Mouse (Mus musculus) Patski (cell line): ENCODE measurements at regions not wholly inside any gene's neighbourhood (a gene's known extent, or its start where the extent isn't known, plus 50 kb on each side); places are given as distances from the start of the nearest gene placed in this dataset.

Experiments used
- ATAC-seq: fragments of 100-300 bp; one replicate; pipeline ENCODE4 v1.8.0; 2021
- CTCF ChIA-PET: fragments of 350-600 bp; sonication (Branson Sonifier 250); formaldehyde crosslinking; loops from one replicate; lab custom pipeline; 2022; ENCODE audit warnings: inconsistent platforms; lab: Charles Lee
- POLR2A ChIA-PET: fragments of 350-600 bp; sonication (Branson Sonifier 250); formaldehyde crosslinking; loops from one replicate; lab custom pipeline; 2022; ENCODE audit warnings: antibody characterized with exemption, inconsistent platforms; lab: Charles Lee
- DNase-seq: peaks from one replicate; pipeline ENCODE4 v3.0.0-alpha.2; 2011; ENCODE audit warnings: low read depth, low spot score
- H3K27me3 ChIP-seq: fragments of 371-371 bp; one replicate; pipeline ENCODE4 v1.5.1; 2021
- CTCF ChIP-seq: fragments of 100-300 bp; IDR thresholded peaks from one replicate; pipeline ENCODE4 v1.5.1; 2021
- in situ Hi-C: fragments of 300-500 bp; cut with MboI; formaldehyde crosslinking; loops from 3 replicates; pipeline ENCODE4 v1.11.1; 2018; ENCODE audit warnings: low pct_unique_long_range_greater_than_20kb, mixed read lengths

DNA sequence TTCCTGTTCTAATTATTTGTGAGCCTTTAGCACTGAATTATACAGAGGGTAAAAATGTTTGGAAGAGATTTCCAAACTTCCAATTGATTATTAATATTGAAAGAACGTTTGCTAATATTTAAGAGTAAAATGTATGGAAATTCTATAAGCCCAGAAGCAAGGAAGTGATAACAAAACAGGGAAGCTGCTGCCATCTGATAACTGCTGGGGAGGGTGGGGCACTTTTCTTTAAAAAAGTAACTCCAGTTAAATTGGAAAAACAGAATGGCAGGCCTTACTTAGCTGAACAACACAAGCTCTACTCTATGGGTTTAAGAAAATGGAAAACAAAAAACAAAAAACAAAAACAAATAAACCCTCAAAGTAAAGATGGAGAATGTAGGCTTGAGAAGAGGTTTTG lies 1327.7 kb downstream of the Hace1 start:
- no peaks in the 10 kb centered on the region for H3K27me3 ChIP-seq
- TF ChIP-seq CTCF, result no peak
- in situ Hi-C loops, result no loop called here
- ChIA-PET POLR2A (no interaction called here), CTCF (no interaction called here)
- DNase-seq (no peak), ATAC-seq (no peak)

DNA sequence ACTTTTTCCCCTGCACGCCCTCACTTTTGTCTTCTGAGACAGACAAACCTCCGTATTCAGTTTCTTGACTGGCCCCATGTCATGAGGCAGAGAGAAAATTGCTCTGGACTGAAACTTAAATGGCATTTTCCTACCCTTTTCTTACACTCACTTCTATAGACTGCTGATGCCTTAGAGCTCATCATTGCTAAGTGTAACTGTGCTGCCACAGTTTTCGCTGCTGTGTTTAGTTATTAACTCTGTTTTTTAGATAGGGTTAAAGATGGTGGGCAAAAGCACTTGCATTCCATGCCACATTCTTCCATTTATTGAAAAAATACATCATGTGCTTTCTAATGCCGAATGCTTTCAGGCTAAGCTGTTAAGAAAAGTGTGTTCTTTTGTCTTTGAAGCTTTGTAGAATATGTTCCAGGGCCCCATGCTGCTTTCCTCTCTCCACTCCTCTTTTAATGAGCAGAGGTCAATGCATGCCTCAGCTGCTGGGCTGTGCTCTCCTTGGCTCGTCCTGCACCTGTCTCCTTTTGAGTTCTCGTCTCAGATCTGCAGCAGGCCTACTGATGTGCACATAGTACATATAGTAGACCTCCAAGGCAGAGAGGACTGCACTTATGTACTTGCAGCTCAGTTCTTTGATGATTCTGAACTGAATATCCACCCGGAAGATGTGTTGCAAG lies 1345.0 kb downstream of the Hace1 start:
- no peak for TF ChIP-seq CTCF
- ChIA-PET POLR2A (no interaction called here), CTCF (no interaction called here)
- H3K27me3 ChIP-seq, result no peaks in the 10 kb centered on the region
- ATAC-seq (no peak), DNase-seq (no peak)
- in situ Hi-C loops, result no loop called here

- no peaks in the 10 kb centered on the region for H3K27me3 ChIP-seq
- ChIA-PET POLR2A (no interaction called here), CTCF (no interaction called here)
- DNase-seq, result no peak
- no peak for ATAC-seq
- no peak for TF ChIP-seq CTCF
- in situ Hi-C loops, result no loop called here
Measured at GRCm38 (mm10) chr10:46934311-46934710, 1356.7 kb downstream of the Hace1 start.

DNA sequence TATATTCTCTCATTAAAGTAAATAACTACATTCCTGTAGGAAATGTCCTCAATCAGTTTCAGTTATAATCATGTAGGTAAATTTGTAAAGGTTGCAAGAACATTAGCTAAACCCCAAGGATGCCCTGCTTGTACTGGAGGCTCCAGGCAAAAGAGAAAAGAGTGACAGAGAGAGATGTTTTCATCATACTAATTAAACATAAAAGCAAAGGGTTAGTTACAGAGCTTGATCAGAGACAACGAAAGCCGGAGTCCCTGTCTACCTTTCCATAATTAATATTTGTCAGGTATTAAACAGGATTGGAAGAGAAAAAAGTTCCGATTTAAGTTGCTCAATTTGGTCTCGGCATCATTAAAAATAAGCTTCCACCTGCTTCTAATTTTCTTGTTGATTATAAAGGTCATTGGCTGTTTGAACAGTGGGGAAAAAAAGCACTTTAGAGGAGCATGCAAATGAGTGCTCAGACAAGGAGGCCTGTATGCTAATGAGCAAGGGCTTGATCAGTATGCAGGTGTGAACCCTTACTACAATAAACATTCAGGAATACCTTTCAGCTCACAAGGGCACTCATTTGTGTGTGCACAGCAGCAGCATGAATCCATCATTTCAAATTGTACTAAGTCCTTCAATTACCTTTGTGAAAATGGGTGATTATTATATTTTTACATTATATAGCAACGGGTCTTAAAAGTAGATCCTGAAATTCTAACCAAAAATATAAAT lies 1358.8 kb downstream of the Hace1 start:
- H3K27me3 ChIP-seq, result no peaks in the 10 kb centered on the region
- ChIA-PET CTCF (interaction anchor here (1.2 kb wide), 1 partner anchor 10 kb away, joined by 4 read pairs; no protein-coding TSS in a partner anchor), POLR2A (no interaction called here)
- DNase-seq (no peak), ATAC-seq (no peak)
- no peak for TF ChIP-seq CTCF
- in situ Hi-C loops, result no loop called here

DNA sequence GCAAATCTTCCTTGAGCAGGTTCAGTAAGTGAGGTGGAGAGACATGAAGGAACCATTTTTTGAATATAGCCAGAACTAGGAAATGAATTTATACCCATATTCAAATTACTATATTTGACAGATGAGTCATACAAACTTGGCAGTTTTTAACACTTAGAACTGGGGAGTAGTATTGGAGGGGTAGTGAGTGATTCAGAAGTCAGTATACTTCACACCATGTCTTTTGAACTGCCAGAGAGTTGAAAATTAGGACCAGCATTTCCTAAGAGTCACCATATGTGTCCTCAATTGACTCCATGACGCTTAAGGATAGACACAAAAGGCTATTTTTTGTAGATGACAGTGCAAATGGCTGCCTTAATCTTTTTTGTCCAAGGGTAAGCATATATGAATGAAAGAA lies 1361.7 kb downstream of the Hace1 start:
- ATAC-seq (no peak), DNase-seq (no peak)
- in situ Hi-C loops, result no loop called here
- POLR2A ChIA-PET, result no interaction called here
- CTCF ChIA-PET, result no interaction called here
- no peaks in the 10 kb centered on the region for H3K27me3 ChIP-seq
- TF ChIP-seq CTCF, result no peak

DNA sequence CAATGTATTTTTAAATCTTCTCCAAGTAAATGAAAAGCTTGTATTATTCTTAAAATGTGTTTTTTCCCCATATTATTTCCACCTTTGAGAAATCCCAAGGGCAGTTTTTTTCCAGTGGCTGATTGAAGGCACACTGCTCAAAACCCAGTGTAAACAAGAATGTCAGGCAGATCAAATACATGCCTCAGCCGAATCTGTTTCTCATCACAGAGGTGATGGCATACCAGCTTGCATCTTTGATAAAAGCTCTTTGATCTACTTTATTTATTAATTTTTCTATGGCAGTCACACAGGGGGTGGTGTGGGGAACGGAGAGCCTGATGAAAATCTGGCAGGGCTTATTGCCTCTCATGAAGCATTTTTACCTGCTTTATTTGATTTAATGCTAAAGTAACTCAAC lies 1362.2 kb downstream of the Hace1 start:
- in situ Hi-C loops, result no loop called here
- no peaks in the 10 kb centered on the region for H3K27me3 ChIP-seq
- ChIA-PET POLR2A (no interaction called here), CTCF (no interaction called here)
- ATAC-seq (no peak), DNase-seq (no peak)
- TF ChIP-seq CTCF, result no peak

GRCm38 (mm10) chr10:46952940-46953339 lies 1375.3 kb downstream of the Hace1 start:
- no peak for TF ChIP-seq CTCF
- no peak for ATAC-seq
- ChIA-PET CTCF (no interaction called here), POLR2A (no interaction called here)
- in situ Hi-C loops, result no loop called here
- H3K27me3 ChIP-seq, result no peaks in the 10 kb centered on the region
- DNase-seq, result no peak

DNA sequence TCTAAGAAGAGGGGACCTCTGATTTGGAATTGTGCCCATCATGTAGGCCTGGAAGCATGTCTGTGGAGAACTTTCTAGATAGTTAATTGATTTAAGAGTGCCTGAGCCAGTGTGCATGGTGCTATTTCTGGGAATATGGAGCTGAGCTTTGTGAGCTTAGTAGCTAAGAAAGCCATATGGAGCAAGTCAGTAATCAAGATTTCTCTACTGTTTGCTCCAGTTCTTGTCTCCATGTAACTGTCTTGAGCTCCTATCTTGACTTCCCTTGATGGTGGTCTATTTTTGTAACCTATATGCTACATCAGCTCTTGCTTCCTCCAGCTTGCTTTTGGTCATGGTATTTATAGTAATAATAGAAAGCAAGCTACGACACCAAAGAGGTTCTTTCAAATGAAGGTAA lies 1377.1 kb downstream of the Hace1 start:
- POLR2A ChIA-PET, result no interaction called here
- DNase-seq, result no peak
- TF ChIP-seq CTCF, result no peak
- ATAC-seq, result no peak
- in situ Hi-C loops, result no loop called here
- H3K27me3 ChIP-seq, result no peaks in the 10 kb centered on the region
- CTCF ChIA-PET, result no interaction called here

GRCm38 (mm10) chr10:46980410-46980809 lies 1402.8 kb downstream of the Hace1 start:
- TF ChIP-seq CTCF, result no peak
- no peak for ATAC-seq
- POLR2A ChIA-PET, result no interaction called here
- no peak for DNase-seq
- H3K27me3 ChIP-seq, result no peaks in the 10 kb centered on the region
- CTCF ChIA-PET, result no interaction called here
- in situ Hi-C loops, result no loop called here

DNA sequence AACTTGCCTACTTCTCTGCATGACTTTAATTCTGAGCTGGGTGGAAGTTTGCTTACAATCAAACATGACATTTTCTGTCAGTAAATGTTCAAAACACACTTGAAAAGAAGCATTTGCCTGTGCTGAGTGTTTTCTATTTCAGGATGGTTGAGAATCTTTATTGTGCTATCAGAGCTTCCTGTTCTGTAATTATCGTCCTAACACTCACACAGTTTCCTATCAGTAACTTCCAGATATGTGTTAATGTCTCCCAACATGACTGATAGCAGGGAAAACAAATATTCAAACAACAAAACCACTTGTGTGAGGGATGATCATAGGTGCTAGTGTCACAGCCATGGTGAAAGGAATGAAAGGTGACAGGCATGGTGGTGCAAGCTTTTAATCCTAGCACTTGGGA lies 1422.1 kb downstream of the Hace1 start:
- TF ChIP-seq CTCF, result no peak
- DNase-seq (no peak), ATAC-seq (no peak)
- no peaks in the 10 kb centered on the region for H3K27me3 ChIP-seq
- CTCF ChIA-PET, result no interaction called here
- POLR2A ChIA-PET, result no interaction called here
- in situ Hi-C loops, result no loop called here

GRCm38 (mm10) chr10:47028765-47029164 lies 1451.1 kb downstream of the Hace1 start:
- no peaks in the 10 kb centered on the region for H3K27me3 ChIP-seq
- no peak for ATAC-seq
- POLR2A ChIA-PET, result no interaction called here
- no peak for TF ChIP-seq CTCF
- CTCF ChIA-PET, result no interaction called here
- in situ Hi-C loops, result no loop called here
- no peak for DNase-seq

DNA sequence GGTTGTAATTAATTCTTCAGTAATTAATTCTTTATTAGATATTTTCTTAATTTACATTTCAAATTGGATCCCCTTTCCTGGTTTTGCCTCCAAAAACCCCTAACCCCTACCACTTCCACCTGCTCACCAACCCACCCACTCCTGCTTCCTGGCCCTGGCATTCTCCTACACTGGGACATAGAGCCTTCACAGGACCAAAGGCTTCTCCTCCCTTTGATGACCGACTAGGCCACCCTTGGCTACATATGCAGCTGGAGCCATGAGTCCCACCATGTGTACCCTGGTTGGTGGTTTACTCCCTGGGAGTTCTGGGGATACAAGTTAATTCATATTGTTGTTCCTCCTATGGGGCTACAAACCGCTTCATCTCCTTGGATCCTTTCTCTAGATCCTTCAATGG lies 1477.0 kb downstream of the Hace1 start:
- POLR2A ChIA-PET, result no interaction called here
- TF ChIP-seq CTCF, result no peak
- no peak for DNase-seq
- CTCF ChIA-PET, result no interaction called here
- H3K27me3 ChIP-seq, result no peaks in the 10 kb centered on the region
- in situ Hi-C loops, result no loop called here
- no peak for ATAC-seq
